Mouse (Mus musculus): ENCODE measurements around the gene Tle6. TPM values are rescaled to one million over a fixed set of nuclear protein-coding genes. Genes with fewer than 3 reads are reported as not detected.
A peak's percentile ranks its signal among the peaks of the same experiment; 100 is the strongest.

The Tle6 gene
- polyA plus RNA-seq, 1 experiment from 2014 or later: 6.9 TPM

DNA sequence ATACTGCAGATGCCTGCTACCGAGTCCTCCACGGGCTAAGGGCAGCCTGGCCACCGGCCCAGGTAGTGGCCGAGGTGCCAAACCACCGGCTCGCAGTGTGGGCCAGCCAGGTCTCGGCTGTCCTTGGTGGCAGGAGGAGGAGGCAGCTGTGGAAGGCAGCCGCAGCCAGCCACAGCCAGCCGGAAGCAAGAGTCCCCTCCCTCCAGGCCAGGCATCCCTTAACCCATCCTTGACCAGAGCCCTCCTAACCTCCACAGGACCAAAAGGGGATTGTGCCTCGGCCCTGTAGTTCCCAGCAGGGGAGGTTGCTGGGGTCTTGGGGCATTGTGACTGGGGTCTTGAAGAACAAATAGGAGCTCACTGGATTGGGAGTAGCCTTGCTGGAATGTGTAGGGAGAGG, 36.7 kb downstream of the Tle6 start:
- DNase-seq (ENCODE audit: low spot score): peak; percentile 60
- Histone ChIP-seq H3K4me3 (peak overlapping the region; percentile 45), H3K27ac (peak overlapping the region; percentile 84), H3K4me1 (replicated peaks) (peaks cover 86% of the 10 kb centered on the region), H3K36me3 (peaks cover 35% of the 10 kb centered on the region), H3K9me3 (no peaks in the 10 kb centered on the region), H3K27me3 (ENCODE audit: insufficient read depth, poor library complexity, severe bottlenecking) (peaks cover 94% of the 10 kb centered on the region)
- 2% methylated on average over 10 of the region's 10 CpGs for WGBS

- peak overlapping the region; percentile 45 for H3K4me3 ChIP-seq
- no peaks in the 10 kb centered on the region for H3K9me3 ChIP-seq
- peaks cover 82% of the 10 kb centered on the region for H3K4me1 ChIP-seq (replicated peaks)
- H3K27me3 ChIP-seq (ENCODE audit: insufficient read depth, poor library complexity, severe bottlenecking): peaks cover 87% of the 10 kb centered on the region
- peaks cover 35% of the 10 kb centered on the region for H3K36me3 ChIP-seq
- WGBS: 48% methylated on average over 6 of the region's 6 CpGs
- peak overlapping the region; percentile 84; the same call in 1 of the 2 replicates for H3K27ac ChIP-seq
- no peak for DNase-seq (ENCODE audit: low spot score)
These were observed 37.4 kb downstream of the Tle6 start for GRCm38 (mm10) chr10:81563481-81563880.

DNA sequence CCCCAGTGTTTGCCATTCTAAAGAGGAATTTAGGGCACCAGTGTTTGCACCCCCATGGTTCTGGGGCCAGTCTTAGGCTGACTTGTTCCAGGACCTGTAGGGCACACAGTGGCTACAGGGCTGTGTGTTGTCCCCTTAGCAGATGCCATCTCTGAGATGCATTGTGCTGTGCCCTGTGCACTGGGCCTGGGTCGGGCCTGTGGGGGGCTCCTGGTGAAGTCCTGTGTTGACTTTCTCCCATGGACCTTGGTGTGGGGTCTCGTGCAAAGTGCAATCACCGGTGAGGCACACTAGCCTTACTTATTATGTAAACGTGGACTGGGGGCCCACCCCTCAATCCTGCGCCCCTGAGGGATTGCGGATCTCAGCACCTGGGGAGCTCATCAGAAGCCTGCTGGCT, 38.5 kb downstream of the Tle6 start:
- Histone ChIP-seq H3K4me3 (peak overlapping the region; percentile 12; the same call in 1 of the 2 replicates), H3K36me3 (peaks cover 35% of the 10 kb centered on the region), H3K27me3 (ENCODE audit: insufficient read depth, poor library complexity, severe bottlenecking) (peaks cover 76% of the 10 kb centered on the region), H3K27ac (no peak overlapping the region), H3K4me1 (replicated peaks) (peaks cover 72% of the 10 kb centered on the region), H3K9me3 (no peaks in the 10 kb centered on the region)
- 81% methylated on average over 6 of the region's 6 CpGs for WGBS
- DNase-seq (ENCODE audit: low spot score): no peak

DNA sequence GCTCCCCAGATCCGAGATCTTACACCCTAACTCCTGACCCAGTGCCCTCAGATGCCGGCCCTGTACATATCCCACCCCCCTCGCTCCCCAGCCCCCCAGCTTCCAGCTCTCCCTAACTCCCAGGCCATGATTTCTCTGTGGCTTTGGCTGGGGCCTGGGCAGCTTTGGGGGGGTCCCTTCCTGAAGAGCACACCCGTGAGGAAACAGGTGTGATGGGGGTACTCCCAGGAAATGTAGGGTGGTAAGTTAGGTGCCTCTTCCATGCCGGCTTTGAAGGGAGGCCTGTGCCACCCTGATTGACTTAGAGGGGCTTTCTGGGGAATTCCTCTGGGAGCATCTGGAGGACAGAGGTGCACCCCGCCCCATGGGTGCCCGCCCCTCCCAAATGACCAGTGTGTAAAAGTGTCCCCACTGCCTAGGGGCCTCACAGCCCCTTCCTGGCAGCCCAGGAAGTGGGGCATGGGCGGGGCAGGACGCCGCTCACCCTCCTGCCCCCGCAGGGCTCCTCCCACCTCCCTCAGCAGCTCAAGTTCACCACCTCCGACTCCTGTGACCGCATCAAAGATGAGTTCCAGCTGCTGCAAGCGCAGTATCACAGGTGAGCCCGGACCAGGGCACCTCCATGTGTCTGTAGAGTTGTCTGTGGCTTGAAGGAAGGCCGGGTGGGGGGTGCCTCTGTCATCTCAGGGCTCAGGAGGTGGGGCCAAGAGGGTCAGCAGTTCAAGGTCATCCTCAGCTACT, 40.0 kb downstream of the Tle6 start:
- no peak for DNase-seq (ENCODE audit: low spot score)
- peak overlapping the region; percentile 94 for H3K4me3 ChIP-seq
- peaks cover 29% of the 10 kb centered on the region for H3K36me3 ChIP-seq
- H3K9me3 ChIP-seq: no peaks in the 10 kb centered on the region
- peaks cover 65% of the 10 kb centered on the region for H3K4me1 ChIP-seq (replicated peaks)
- H3K27ac ChIP-seq: peak overlapping the region; percentile 98
- H3K27me3 ChIP-seq (ENCODE audit: insufficient read depth, poor library complexity, severe bottlenecking): peaks cover 61% of the 10 kb centered on the region
- 24% methylated on average over 16 of the region's 16 CpGs for WGBS

DNA sequence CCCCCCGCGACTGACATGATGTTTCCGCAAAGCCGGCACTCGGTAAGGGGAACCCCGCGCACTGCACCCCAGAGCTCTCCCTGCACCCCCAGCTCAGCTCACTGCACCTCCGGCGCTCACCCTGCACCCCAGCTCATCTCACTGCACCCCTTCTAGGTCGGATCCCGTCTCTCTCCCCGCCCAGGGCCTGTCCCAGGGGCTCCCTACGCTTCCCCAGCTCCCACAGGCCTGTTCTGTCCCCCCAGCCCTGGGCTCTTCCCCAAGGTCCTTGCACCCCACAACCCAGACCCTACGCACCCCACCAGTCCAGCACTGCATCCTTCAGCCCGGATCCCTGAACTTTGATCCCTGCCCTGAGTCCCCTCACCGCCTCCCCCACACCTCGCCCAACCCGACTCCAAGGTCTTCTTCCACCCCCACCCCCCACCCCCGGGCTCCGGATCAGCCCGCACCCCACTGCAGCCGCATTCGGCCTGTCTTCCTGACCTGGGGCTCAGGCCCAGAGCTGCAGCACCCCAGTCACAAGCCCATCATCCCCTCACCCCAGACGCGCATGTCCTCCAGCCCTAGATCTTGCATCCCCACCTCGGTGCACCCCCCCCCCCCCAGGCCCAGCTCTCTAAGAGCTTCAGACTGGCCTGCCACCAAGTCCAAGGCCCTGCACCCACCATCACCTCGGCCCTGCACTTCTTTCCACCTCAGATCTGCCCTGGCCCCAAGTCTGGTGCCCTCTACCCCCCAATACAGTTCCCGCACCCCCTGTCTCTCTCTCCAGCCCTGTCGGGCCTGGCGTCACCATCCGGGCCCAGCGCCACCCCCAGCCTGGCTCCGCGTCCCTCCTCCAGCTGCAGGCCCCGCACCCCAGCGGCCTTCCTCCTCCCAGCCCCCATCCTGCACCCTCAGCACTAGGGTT, 41.0 kb downstream of the Tle6 start:
- H3K27ac ChIP-seq: peak overlapping the region; percentile 98
- peaks cover 51% of the 10 kb centered on the region for H3K27me3 ChIP-seq (ENCODE audit: insufficient read depth, poor library complexity, severe bottlenecking)
- H3K4me1 ChIP-seq (replicated peaks): peaks cover 55% of the 10 kb centered on the region
- no peak for DNase-seq (ENCODE audit: low spot score)
- peaks cover 19% of the 10 kb centered on the region for H3K36me3 ChIP-seq
- H3K4me3 ChIP-seq: peak overlapping the region; percentile 94
- H3K9me3 ChIP-seq: no peaks in the 10 kb centered on the region
- WGBS: 2% methylated on average over 36 of the region's 36 CpGs

DNA sequence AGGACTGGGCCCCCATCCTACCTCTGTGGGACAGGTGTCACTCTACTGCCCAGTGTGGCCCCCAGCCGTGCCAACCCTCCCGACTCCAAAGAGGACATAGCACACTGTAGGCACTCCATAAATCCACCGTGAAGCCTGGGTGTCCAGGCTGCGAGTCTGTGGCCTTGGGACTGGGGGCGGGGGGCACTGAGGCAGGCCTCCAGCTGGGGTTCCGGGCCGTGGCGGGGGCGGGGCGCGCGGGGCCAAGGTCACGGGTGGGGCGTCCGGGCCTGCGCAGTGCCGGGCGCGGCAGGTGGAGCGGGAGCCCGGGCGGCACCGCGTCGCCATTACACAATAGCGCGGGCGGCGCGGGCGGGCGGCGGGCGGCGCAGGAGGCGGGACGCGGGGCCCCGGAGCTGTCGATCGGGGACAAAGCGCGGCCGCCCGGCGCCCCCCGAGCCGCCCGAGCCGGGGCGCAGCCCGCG, 41.7 kb downstream of the Tle6 start, which contains the start of gene Aes:
Gene Aes, plus strand, starts transcription at position 326 of the 464 bp plus-strand sequence.
- peak; percentile 58 for DNase-seq (ENCODE audit: low spot score)
- WGBS: 1% methylated on average over 53 of the region's 53 CpGs
- peaks cover 49% of the 10 kb centered on the region for H3K4me1 ChIP-seq (replicated peaks)

GRCm38 (mm10) chr10:81557491-81557890, 43.4 kb downstream of the Tle6 start:
- Histone ChIP-seq H3K4me1 (replicated peaks) (peaks cover 32% of the 10 kb centered on the region), H3K9me3 (peaks cover 4% of the 10 kb centered on the region; the same call in 1 of the 2 replicates), H3K4me3 (no peak overlapping the region), H3K27ac (no peak overlapping the region), H3K27me3 (ENCODE audit: insufficient read depth, poor library complexity, severe bottlenecking) (peaks cover 27% of the 10 kb centered on the region), H3K36me3 (peaks cover 8% of the 10 kb centered on the region; the same call in 1 of the 2 replicates)
- 51% methylated on average over 1 of the region's 1 CpGs for WGBS
- no peak for DNase-seq (ENCODE audit: low spot score)

More for the DNA sequence above, 41.7 kb downstream of the Tle6 start, which contains the start of gene Aes:
- H3K36me3 ChIP-seq: peaks cover 13% of the 10 kb centered on the region; the same call in 1 of the 2 replicates
- peak within 1 kb of the TSS; percentile 94 for H3K4me3 ChIP-seq
- H3K9me3 ChIP-seq: no peaks in the 10 kb centered on the region
- H3K27me3 ChIP-seq (ENCODE audit: insufficient read depth, poor library complexity, severe bottlenecking): peaks cover 44% of the 10 kb centered on the region
- H3K27ac ChIP-seq: peak within 1 kb of the TSS; percentile 98

- 73% methylated on average over 3 of the region's 3 CpGs for WGBS
- peaks cover 2% of the 10 kb centered on the region; the same call in 1 of the 2 replicates for H3K36me3 ChIP-seq
- no peak overlapping the region for H3K27ac ChIP-seq
- peaks cover 17% of the 10 kb centered on the region for H3K27me3 ChIP-seq (ENCODE audit: insufficient read depth, poor library complexity, severe bottlenecking)
- peaks cover 29% of the 10 kb centered on the region for H3K4me1 ChIP-seq (replicated peaks)
- no peak overlapping the region for H3K4me3 ChIP-seq
- peaks cover 4% of the 10 kb centered on the region; the same call in 1 of the 2 replicates for H3K9me3 ChIP-seq
- no peak for DNase-seq (ENCODE audit: low spot score)
These were observed 44.6 kb downstream of the Tle6 start for GRCm38 (mm10) chr10:81556282-81556681.

- no peak overlapping the region for H3K4me3 ChIP-seq
- no peak for DNase-seq (ENCODE audit: low spot score)
- no peak overlapping the region for H3K27ac ChIP-seq
- H3K9me3 ChIP-seq: peaks cover 4% of the 10 kb centered on the region; the same call in 1 of the 2 replicates
- H3K27me3 ChIP-seq (ENCODE audit: insufficient read depth, poor library complexity, severe bottlenecking): no peaks in the 10 kb centered on the region
- H3K36me3 ChIP-seq: no peaks in the 10 kb centered on the region
- WGBS: 82% methylated on average over 6 of the region's 6 CpGs
- peaks cover 9% of the 10 kb centered on the region for H3K4me1 ChIP-seq (replicated peaks)
These were observed 46.8 kb downstream of the Tle6 start for GRCm38 (mm10) chr10:81553807-81554755.

DNA sequence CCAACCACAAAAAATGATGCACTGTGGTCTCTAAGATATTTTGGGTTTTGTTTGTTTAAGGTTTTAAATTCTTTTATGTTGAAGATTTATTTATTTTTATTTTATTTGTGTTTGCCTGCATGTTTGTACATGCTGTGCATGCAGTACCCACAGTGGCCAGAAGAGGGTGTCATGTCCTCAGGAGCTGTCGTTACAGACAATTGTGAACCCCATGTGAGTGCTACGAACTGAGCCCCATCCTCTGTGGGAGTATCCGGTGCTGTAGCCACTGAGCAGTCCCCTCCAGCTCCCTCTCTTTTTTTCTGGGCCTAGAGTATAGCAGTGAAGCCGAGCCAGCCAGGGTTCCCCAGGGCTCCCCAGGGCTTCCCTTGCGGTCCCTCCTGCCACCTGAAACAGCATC, 47.6 kb downstream of the Tle6 start:
- Histone ChIP-seq H3K4me3 (no peak overlapping the region), H3K27ac (no peak overlapping the region), H3K9me3 (peaks cover 4% of the 10 kb centered on the region; the same call in 1 of the 2 replicates), H3K27me3 (ENCODE audit: insufficient read depth, poor library complexity, severe bottlenecking) (no peaks in the 10 kb centered on the region), H3K36me3 (no peaks in the 10 kb centered on the region), H3K4me1 (replicated peaks) (peaks cover 7% of the 10 kb centered on the region)
- no peak for DNase-seq (ENCODE audit: low spot score)
- WGBS: 85% methylated on average over 5 of the region's 5 CpGs

GRCm38 (mm10) chr10:81551597-81552102, 49.2 kb downstream of the Tle6 start:
- H3K4me1 ChIP-seq (replicated peaks): peaks cover 7% of the 10 kb centered on the region
- 8% methylated on average over 12 of the region's 12 CpGs for WGBS
- no peak overlapping the region for H3K4me3 ChIP-seq
- peak; percentile 76 for DNase-seq (ENCODE audit: low spot score)
- H3K27me3 ChIP-seq (ENCODE audit: insufficient read depth, poor library complexity, severe bottlenecking): no peaks in the 10 kb centered on the region
- peaks cover 4% of the 10 kb centered on the region; the same call in 1 of the 2 replicates for H3K9me3 ChIP-seq
- H3K36me3 ChIP-seq: no peaks in the 10 kb centered on the region
- 0 out of 2 replicates have a peak overlapping the region, but pooled peaks have one; percentile 50 for H3K27ac ChIP-seq
